Mouse (Mus musculus): ENCODE data around the gene Prickle1. TPM values are rescaled to one million over a fixed set of nuclear protein-coding genes. Genes with fewer than 3 reads are reported as not detected.
A peak's percentile ranks its signal among the peaks of the same experiment; 100 is the strongest.

Prickle1 gene
- polyA plus RNA-seq, 1 experiment from 2014 or later: 9.7 TPM

DNA sequence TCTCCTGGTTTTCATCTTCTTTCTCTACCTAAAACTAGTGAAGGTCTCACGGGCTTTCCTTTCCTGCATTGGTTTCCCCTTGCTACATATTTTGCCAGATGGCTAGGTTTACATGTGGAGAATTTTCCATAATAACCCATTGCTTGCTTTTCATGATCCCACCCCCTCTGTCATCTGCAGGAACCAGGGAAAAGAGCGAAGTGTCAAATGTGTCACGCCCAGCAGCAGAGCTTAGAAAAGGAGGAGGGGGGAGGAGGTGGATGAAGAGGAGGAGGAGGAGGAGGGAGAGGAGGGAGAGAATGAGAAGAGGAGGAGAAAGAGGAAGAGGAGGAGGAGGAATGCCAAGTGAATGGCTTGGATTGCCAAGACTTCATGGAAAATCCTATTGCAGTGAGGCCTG lies 17.9 kb upstream of the Prickle1 start:
- H3K9me3 ChIP-seq: peaks cover 7% of the 10 kb centered on the region; the same call in 1 of the 2 replicates
- DNase-seq (ENCODE audit: extremely low spot score, low spot score): peak; percentile 8
- H3K27ac ChIP-seq: no peak overlapping the region
- WGBS: 83% methylated on average over 3 of the region's 3 CpGs
- H3K4me1 ChIP-seq: no peaks in the 10 kb centered on the region; the same call in 1 of the 2 replicates
- H3K27me3 ChIP-seq (ENCODE audit: poor library complexity, severe bottlenecking): no peaks in the 10 kb centered on the region
- H3K4me3 ChIP-seq: no peak overlapping the region
- no peaks in the 10 kb centered on the region for H3K36me3 ChIP-seq (replicated peaks)

DNA sequence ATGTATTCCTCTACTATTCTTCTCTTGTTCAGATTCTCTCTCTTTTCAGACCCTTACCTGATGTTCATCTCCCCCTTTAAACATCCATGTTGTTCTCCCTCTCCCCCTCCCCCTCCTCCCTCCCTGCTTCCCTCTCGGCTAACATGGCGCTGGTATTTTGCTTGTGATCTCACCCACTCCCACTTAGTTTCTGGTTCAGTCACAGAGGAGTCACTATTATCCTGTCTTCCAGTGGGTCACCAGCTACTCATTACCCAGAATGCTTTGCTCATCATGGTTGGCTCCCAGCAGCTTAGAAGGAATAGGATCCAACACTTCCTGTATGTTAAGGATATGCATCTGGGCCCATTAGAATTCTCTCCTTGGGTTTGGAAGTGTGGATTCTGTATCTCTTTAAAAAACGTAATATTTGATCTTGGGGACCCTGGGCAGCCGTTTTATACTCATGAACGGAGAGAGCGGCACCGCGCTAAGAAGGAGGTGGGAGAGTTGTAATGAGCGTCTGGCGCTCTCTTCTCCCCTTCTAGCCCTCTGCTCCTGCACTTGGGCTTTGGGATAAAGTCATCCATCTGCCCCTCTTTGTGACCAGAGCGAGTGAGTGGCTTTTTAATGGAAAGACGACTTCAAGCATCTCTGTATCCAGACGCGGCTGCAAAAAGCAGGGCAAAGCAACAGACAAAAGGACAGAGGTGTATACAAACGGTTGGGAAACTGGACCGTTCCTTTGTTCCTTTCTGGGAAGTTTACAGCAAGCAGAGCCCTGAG lies 16.0 kb upstream of the Prickle1 start:
- Histone ChIP-seq H3K27me3 (ENCODE audit: poor library complexity, severe bottlenecking) (no peaks in the 10 kb centered on the region), H3K27ac (no peak overlapping the region), H3K4me3 (no peak overlapping the region), H3K9me3 (peaks cover 7% of the 10 kb centered on the region; the same call in 1 of the 2 replicates), H3K36me3 (replicated peaks) (no peaks in the 10 kb centered on the region), H3K4me1 (no peaks in the 10 kb centered on the region; the same call in 1 of the 2 replicates)
- DNase-seq (ENCODE audit: extremely low spot score, low spot score): peak; percentile 8
- WGBS: 90% methylated on average over 16 of the region's 16 CpGs

DNA sequence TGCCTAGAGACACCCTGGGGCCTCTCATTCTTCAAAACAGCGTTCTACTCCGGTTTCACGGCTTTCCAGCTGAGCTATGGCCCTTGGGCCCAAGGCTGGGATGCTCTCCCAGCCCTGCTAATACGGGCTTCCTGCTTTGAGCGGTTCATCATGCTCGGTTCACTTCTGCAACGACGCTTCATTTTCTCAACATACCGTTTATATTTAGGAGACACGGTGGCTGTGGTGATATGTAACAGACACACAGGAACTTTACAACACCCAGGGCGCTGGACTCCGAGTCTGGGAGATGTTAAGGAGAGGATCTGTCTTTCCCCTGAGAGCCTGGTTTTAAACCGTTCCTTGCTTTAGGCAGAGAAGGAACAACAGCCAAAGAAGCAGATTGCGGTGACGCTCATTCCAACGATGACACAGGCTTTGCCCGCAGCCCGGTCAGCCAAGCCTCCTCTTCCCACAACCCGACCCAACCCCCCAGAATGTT lies 15.1 kb upstream of the Prickle1 start:
- H3K4me1 ChIP-seq: no peaks in the 10 kb centered on the region; the same call in 1 of the 2 replicates
- no peak overlapping the region for H3K4me3 ChIP-seq
- H3K36me3 ChIP-seq (replicated peaks): no peaks in the 10 kb centered on the region
- H3K27ac ChIP-seq: no peak overlapping the region
- DNase-seq (ENCODE audit: extremely low spot score, low spot score): peak; percentile 10
- H3K27me3 ChIP-seq (ENCODE audit: poor library complexity, severe bottlenecking): no peaks in the 10 kb centered on the region
- H3K9me3 ChIP-seq: peaks cover 7% of the 10 kb centered on the region; the same call in 1 of the 2 replicates
- WGBS: 79% methylated on average over 19 of the region's 19 CpGs

DNA sequence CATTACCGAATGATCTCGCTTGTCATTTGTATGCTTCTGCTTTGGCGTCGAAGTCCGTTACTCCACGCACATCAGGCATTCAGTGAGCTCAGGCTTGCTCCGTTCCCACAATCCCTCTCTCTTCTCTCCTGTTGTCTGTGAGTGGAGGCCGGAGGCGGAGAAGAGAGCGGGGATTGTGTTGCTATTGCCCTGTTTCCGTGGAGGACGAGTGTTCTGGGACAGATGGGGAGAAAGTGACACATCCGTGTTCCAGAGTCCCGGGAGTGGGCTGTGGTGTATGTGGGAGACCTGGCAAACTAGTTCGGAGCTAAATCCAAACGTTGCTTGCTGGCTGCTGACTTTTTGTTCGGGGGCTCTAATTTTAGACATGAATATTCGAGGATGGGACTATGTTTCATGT lies 14.6 kb upstream of the Prickle1 start:
- Histone ChIP-seq H3K27me3 (ENCODE audit: poor library complexity, severe bottlenecking) (no peaks in the 10 kb centered on the region), H3K9me3 (peaks cover 6% of the 10 kb centered on the region; the same call in 1 of the 2 replicates), H3K4me1 (no peaks in the 10 kb centered on the region; the same call in 1 of the 2 replicates), H3K27ac (no peak overlapping the region), H3K36me3 (replicated peaks) (no peaks in the 10 kb centered on the region), H3K4me3 (no peak overlapping the region)
- DNase-seq (ENCODE audit: extremely low spot score, low spot score): peak; percentile 9
- WGBS: 90% methylated on average over 18 of the region's 18 CpGs

DNA sequence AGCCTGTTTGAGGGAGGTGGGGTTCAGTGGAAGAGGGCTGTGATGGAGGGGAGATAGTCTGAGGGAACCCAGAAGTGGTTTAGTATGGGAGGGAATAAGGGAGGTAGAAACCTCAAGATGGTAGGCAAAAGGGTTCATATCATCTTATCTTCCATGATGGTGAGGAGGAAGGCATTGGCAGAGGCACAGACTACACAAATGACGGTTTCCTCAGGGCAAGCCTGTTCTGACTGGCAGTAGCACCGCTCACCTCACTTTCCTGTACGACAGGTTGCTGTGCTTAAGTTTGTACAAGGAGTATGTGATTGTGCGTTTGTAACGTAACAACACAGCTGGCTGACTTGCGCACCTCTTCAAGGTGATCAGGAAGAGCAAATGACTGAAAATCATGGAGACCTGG lies 7.2 kb upstream of the Prickle1 start:
- no peak overlapping the region for H3K4me3 ChIP-seq
- no peaks in the 10 kb centered on the region for H3K4me1 ChIP-seq
- H3K36me3 ChIP-seq (replicated peaks): no peaks in the 10 kb centered on the region
- no peak overlapping the region for H3K27ac ChIP-seq
- no peak for DNase-seq (ENCODE audit: extremely low spot score, low spot score)
- 89% methylated on average over 6 of the region's 6 CpGs for WGBS
- peaks cover 10% of the 10 kb centered on the region; the same call in 1 of the 2 replicates for H3K27me3 ChIP-seq (ENCODE audit: poor library complexity, severe bottlenecking)
- no peaks in the 10 kb centered on the region for H3K9me3 ChIP-seq

DNA sequence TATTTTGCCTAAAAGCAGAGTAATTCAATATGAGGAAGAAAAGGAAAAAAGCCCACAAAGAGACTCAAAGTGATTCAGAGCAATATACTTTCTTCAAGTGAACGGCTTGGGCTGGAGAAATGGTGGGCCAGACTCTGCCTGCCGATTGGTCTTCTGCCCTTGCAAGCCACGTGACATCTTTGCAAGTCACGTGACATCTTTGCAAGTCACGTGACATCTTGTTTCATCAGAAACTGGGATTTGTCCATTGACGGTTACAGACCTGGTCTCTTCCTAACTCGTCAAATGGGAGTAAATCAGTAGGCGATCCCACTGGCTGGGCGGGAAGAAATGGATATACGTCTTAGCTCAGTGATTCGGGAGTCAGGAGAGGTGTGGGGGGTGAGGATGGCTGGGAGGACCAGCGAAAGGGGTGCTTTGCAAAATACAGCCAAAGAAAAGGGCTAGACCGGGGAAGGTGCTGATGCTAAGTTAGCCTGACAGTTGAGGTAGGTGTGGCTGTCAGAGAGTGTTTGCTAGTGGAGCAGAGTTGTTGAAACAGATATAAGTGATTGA lies 5.8 kb upstream of the Prickle1 start:
- H3K9me3 ChIP-seq: no peaks in the 10 kb centered on the region
- 92% methylated on average over 13 of the region's 13 CpGs for WGBS
- peaks cover 5% of the 10 kb centered on the region for H3K4me1 ChIP-seq
- no peak overlapping the region for H3K27ac ChIP-seq
- DNase-seq (ENCODE audit: extremely low spot score, low spot score): no peak
- H3K27me3 ChIP-seq (ENCODE audit: poor library complexity, severe bottlenecking): peaks cover 23% of the 10 kb centered on the region
- H3K4me3 ChIP-seq: no peak overlapping the region
- no peaks in the 10 kb centered on the region for H3K36me3 ChIP-seq (replicated peaks)

DNA sequence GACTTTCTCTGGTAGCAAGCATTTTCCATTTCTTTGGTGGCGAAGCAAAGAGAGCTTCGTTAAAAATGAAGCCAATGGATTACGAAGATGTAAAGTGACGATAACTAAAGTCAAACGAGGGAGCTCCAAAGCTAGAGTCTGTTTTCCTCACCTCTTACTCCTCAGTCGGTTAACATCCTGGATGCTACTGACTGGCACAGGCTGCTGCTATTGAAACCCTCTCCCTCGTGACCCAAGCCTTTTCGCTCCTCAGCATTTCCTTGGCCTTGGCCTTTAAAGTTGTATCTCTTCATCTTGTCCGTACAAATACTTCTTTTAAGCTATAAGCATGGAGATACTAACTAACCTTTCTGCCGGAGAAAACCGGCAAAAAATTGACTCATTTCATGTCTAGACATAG lies 1.3 kb upstream of the Prickle1 start:
- WGBS: 69% methylated on average over 11 of the region's 11 CpGs
- Histone ChIP-seq H3K4me1 (peaks cover 38% of the 10 kb centered on the region), H3K27ac (no peak overlapping the region), H3K36me3 (replicated peaks) (no peaks in the 10 kb centered on the region), H3K4me3 (no peak overlapping the region), H3K9me3 (no peaks in the 10 kb centered on the region), H3K27me3 (ENCODE audit: poor library complexity, severe bottlenecking) (peaks cover 48% of the 10 kb centered on the region)
- no peak for DNase-seq (ENCODE audit: extremely low spot score, low spot score)

DNA sequence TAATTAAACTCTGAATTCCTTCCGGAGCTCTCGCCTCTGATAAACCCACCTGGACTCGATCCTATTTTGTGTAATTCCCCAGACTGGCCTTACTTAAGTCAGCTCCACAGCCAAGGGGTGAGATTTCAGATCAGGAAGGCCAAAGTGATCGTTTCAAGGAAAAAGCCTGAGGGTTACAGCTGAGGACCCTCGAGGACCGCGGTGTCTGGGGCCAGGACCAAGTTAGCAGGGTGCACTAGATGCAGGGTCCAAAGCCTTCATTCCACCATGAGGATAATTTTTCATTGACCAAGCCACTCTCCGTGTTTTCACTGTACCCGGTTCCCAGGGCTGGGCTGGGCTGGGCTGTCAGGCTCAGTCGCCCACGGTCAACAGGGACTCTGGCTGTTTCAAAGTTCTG lies 594 bp upstream of the Prickle1 start:
- Histone ChIP-seq H3K27me3 (ENCODE audit: poor library complexity, severe bottlenecking) (peaks cover 48% of the 10 kb centered on the region), H3K9me3 (no peaks in the 10 kb centered on the region), H3K4me1 (peaks cover 45% of the 10 kb centered on the region), H3K4me3 (peak overlapping the region; percentile 88), H3K27ac (peak overlapping the region; percentile 90), H3K36me3 (replicated peaks) (no peaks in the 10 kb centered on the region)
- peak; percentile 82 for DNase-seq (ENCODE audit: extremely low spot score, low spot score)
- WGBS: under 1% methylated on average over 11 of the region's 11 CpGs

DNA sequence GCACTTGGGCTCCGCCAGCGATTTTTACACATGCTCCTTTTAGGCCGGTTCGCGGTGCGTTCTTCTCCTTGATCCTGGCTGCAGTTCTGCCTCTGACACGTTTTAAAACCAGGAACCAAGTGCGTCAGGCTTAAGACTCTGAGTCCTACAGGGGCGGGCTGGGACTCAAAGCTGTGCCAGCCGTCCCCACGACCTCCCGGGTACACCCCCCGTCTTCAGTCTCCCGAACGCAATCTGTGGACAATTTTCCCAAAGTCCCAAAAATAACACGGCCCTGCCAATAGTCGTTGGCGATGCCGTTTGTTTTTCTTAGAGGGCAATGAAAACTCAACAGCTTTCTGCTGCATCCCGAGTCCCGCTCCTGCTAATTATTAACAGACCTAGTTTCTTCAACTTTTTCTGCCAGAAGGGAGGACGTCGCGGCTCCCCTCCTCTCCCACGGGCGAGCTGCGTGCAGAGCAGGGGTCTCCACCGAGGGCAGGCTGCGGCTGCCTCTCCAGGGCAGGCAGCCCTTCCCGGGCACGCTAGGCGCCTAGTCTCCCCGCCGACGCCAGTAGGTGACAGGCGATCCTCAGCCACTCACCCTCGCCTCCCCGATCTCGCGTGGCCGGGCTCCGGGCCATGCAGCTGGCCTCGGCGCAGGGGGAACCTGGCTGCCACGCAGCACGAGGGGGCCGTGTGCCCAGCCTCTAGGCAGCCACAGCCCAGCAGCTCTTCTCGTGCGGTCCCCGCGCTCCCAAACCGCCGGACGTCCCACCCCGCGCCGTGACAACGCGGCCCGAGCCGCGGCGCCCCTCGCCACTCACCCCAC lies 598 bp downstream of the Prickle1 start:
- peaks cover 55% of the 10 kb centered on the region for H3K27me3 ChIP-seq (ENCODE audit: poor library complexity, severe bottlenecking)
- H3K4me1 ChIP-seq: peaks cover 53% of the 10 kb centered on the region
- WGBS: under 1% methylated on average over 49 of the region's 64 CpGs
- no peaks in the 10 kb centered on the region for H3K9me3 ChIP-seq
- H3K36me3 ChIP-seq (replicated peaks): no peaks in the 10 kb centered on the region
- DNase-seq (ENCODE audit: extremely low spot score, low spot score): peak; percentile 58
- H3K27ac ChIP-seq: peak overlapping the region; percentile 90
- peak overlapping the region; percentile 88 for H3K4me3 ChIP-seq

DNA sequence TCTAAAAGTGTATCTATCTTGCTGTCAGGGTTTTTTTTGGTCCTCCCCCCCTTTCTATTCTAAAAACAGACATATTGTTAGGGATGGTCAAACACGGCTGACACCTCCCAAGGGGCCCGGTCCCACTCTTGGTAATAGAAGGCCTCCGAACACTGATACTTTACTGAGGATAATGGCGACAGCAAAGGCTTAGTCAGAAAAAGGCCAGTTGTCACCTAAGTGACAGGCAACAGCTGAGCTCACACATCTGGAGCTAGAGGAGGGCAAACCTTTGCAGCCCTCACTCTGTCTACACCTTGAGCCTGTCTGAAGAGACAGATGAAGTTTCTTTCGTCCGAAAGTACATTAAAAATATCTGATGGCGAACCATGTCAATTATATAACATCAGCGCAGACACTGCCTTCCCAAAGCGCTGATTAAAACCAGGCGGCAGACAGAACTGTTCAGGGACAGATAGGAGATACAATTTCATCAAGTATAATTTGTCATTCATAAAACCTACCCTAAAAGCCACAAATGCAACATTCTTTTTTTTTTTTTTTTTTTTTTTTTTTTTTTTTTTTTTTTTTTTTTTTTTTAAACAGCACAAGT lies 1.3 kb downstream of the Prickle1 start:
- Histone ChIP-seq H3K4me3 (peak overlapping the region; percentile 88), H3K27ac (no peak overlapping the region)

DNA sequence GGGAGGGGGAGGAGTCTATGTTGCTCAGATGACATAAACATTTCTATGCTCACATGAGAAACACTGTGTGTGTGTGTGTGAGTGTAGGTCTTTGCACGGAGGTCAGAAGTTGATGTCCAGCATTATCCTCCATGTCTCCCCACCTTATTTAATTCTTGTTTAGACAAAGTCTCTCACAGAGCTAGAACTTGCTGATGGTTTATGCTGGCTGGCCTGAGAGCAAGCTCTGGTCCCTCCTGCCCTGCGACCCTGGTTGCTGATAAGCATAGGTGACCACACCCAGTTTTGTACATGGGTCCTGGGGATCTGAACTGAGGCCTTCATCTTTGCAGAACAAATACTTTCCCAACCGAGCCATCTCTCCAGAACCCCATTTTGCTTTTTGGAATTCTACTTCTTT lies 3.1 kb downstream of the Prickle1 start:
- H3K27me3 ChIP-seq (ENCODE audit: poor library complexity, severe bottlenecking): peaks cover 42% of the 10 kb centered on the region
- peaks cover 55% of the 10 kb centered on the region for H3K4me1 ChIP-seq
- H3K36me3 ChIP-seq (replicated peaks): no peaks in the 10 kb centered on the region
- no peak for DNase-seq (ENCODE audit: extremely low spot score, low spot score)
- 75% methylated on average over 3 of the region's 3 CpGs for WGBS
- H3K27ac ChIP-seq: no peak overlapping the region
- H3K4me3 ChIP-seq: no peak overlapping the region
- no peaks in the 10 kb centered on the region for H3K9me3 ChIP-seq

More for the DNA sequence above, 1.3 kb downstream of the Prickle1 start:
- Histone ChIP-seq H3K36me3 (replicated peaks) (no peaks in the 10 kb centered on the region), H3K9me3 (no peaks in the 10 kb centered on the region), H3K27me3 (ENCODE audit: poor library complexity, severe bottlenecking) (peaks cover 53% of the 10 kb centered on the region), H3K4me1 (peaks cover 55% of the 10 kb centered on the region)
- WGBS: 35% methylated on average over 10 of the region's 10 CpGs
- DNase-seq (ENCODE audit: extremely low spot score, low spot score): no peak

DNA sequence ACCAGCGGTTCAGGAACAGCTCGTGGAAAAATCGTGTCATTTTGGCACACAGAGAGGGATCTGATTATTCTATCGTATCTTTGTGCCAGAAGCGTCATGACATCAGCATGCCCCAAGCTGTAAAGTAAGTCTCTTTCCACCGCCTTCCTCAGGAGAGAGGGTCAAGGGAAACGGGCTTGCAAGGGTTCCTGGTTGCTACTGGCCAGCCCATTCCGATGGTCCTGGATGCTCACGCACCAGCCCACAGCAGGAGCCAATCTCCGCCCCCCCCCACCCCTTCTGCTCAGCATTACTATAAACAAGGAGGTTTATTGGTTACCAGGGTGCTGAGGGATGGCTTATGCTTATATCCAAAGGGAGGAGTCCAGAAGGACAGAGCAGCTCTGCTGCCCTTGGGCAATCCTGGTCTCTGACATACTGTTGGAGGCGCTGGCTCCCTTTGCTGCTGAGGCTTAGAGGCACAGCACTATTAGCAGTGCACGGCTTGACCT lies 3.8 kb downstream of the Prickle1 start:
- peak overlapping the region; percentile 42 for H3K4me3 ChIP-seq
- no peaks in the 10 kb centered on the region for H3K9me3 ChIP-seq
- H3K27ac ChIP-seq: peak overlapping the region; percentile 58; the same call in 1 of the 2 replicates
- peaks cover 35% of the 10 kb centered on the region for H3K27me3 ChIP-seq (ENCODE audit: poor library complexity, severe bottlenecking)
- peak; percentile 55 for DNase-seq (ENCODE audit: extremely low spot score, low spot score)
- no peaks in the 10 kb centered on the region for H3K36me3 ChIP-seq (replicated peaks)
- H3K4me1 ChIP-seq: peaks cover 54% of the 10 kb centered on the region
- 4% methylated on average over 12 of the region's 12 CpGs for WGBS

Measured in forebrain, embryonic 10.5 days (tissue).